Mouse (Mus musculus) liver, embryonic 14.5 days (tissue): ENCODE data around the gene Adcy4.

Source experiments
- CTCF ChIP-seq: IDR thresholded peaks from 2 replicates; pipeline ENCODE4 v1.5.1; 2016; ENCODE audit warnings: antibody characterized with exemption, low read depth, control low read depth
- EP300 ChIP-seq: IDR thresholded peaks from 2 replicates; pipeline ENCODE4 v1.6.1; 2016; ENCODE audit warnings: antibody characterized with exemption, low read depth

DNA sequence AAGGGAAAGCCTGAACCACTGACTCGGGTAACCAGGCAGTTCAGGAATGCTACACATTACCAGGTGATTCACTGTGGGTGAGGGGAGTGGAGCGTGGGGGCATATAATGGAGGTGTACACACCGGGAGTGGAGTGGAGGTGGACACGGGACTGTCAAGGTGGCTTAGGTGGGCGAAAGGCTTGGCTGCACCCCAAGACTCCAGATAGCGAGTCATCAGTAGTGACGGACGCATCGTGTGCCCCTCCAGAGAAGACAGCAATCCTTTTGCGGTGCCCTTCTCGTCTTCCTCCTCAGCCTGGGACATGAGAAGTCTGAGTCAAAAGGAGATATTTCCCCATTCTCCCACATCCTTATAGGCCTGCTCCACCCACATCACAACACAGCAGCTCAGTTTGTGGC, 6.1 kb downstream of the Adcy4 start:
- TF ChIP-seq CTCF (no peak), EP300 (no peak)
